Mouse (Mus musculus) midbrain, postnatal 0 days (tissue): Measurements from ENCODE around the gene Cep128. TPM values are rescaled to one million over a fixed set of nuclear protein-coding genes. Genes with fewer than 3 reads are reported as not detected.

Experiments
- ATAC-seq: fragments of 200-750 bp; cut with Nextera tagmentation; 2 replicates; pipeline ENCODE4 v1.8.0; 2017; ENCODE audit warnings: moderate number of reproducible peaks, mild to moderate bottlenecking, moderate TSS enrichment, moderate library complexity; ENCODE audit not compliant: low FRiP score
- DNase-seq: peaks from one replicate; pipeline ENCODE4 v3.0.0-alpha.2; 2015; ENCODE audit warnings: low spot score
- H3K27ac ChIP-seq: fragments of 300-500 bp; sonication (generic); 2 replicates; pipeline ENCODE4 v1.5.1; 2014; ENCODE audit warnings: low read depth, mild to moderate bottlenecking, low read length, mixed read lengths
- H3K27me3 ChIP-seq: fragments of 300-500 bp; sonication (generic); 2 replicates; pipeline ENCODE4 v1.6.1; 2014; ENCODE audit warnings: low read length, control low read depth, mixed read lengths; ENCODE audit not compliant: insufficient read depth
- H3K36me3 ChIP-seq: fragments of 300-500 bp; sonication (generic); 2 replicates; pipeline ENCODE4 v1.6.1; 2014; ENCODE audit warnings: low read length, control low read depth, mixed read lengths; ENCODE audit not compliant: insufficient read depth
- H3K4me1 ChIP-seq: fragments of 300-500 bp; sonication (generic); 2 replicates; pipeline ENCODE4 v1.6.1; 2014; ENCODE audit warnings: mild to moderate bottlenecking, control low read depth, antibody characterized with exemption, low read length, mixed read lengths; ENCODE audit not compliant: insufficient read depth
- H3K4me2 ChIP-seq: fragments of 300-500 bp; sonication (generic); 2 replicates; pipeline ENCODE4 v1.6.1; 2014; ENCODE audit warnings: low read depth, mild to moderate bottlenecking, low read length, mixed read lengths; ENCODE audit not compliant: poor library complexity, severe bottlenecking
- H3K4me3 ChIP-seq: fragments of 300-500 bp; sonication (generic); 2 replicates; pipeline ENCODE4 v1.5.1; 2014; ENCODE audit warnings: low read depth, mild to moderate bottlenecking, low read length, moderate library complexity
- H3K9ac ChIP-seq: fragments of 300-500 bp; sonication (generic); replicated peaks from 2 replicates; pipeline ENCODE4 v1.6.1; 2014; ENCODE audit warnings: mild to moderate bottlenecking, low read length, moderate library complexity, mixed read lengths; ENCODE audit not compliant: poor library complexity, severe bottlenecking
- H3K9me3 ChIP-seq: fragments of 300-500 bp; sonication (generic); 2 replicates; pipeline ENCODE4 v1.6.1; 2016; ENCODE audit warnings: low read length, control low read depth
- CTCF ChIP-seq: IDR thresholded peaks from 2 replicates; pipeline ENCODE4 v1.5.1; 2016; ENCODE audit warnings: antibody characterized with exemption, mild to moderate bottlenecking
- WGBS: fragments of 180-500 bp; shearing (Covaris S2); extraction: QIAGEN DNeasy Blood & Tissue Kit; methylation state at CpG from one replicate; pipeline ENCODE4 v1.1.7; 2014; 5-methylcytosine and 5-hydroxymethylcytosine counted together
- polyA plus RNA-seq: library from polyadenylated mRNA; unstranded; fragments of >200 nt; fragmentation: Nextera tagmentation; extraction: Ambion mirVana; gene quantifications from 2 replicates; pipeline ENCODE4 v1.2.1, GENCODE M21; 2015
- total RNA-seq: library from RNA; depleted of rRNA; stranded (reverse); fragments of >200 nt; gene quantifications from 2 replicates; pipeline ENCODE4 v1.2.3, GENCODE M21; 2014

Cep128 gene
- total and polyA plus RNA-seq, 2 experiments from 2014 or later: 3.3 to 11.4 TPM

- no peak for ATAC-seq
Observed at GRCm38 (mm10) chr12:91097869-91098268, 286.3 kb downstream of the Cep128 start.

GRCm38 (mm10) chr12:91096197-91096596, 288.0 kb downstream of the Cep128 start:
- Histone ChIP-seq H3K27me3 (no peaks in the 10 kb centered on the region), H3K9me3 (no peaks in the 10 kb centered on the region), H3K4me1 (no peaks in the 10 kb centered on the region), H3K4me3 (no peak overlapping the region), H3K36me3 (no peaks in the 10 kb centered on the region), H3K9ac (no peak overlapping the region), H3K4me2 (no peak overlapping the region), H3K27ac (no peak overlapping the region)
- DNase-seq (no peak), ATAC-seq (no peak)
- WGBS: 95% methylated on average over 6 of the region's 6 CpGs
- TF ChIP-seq CTCF: no peak

More at GRCm38 (mm10) chr12:91097869-91098268, 286.3 kb downstream of the Cep128 start:
- Histone ChIP-seq H3K4me3 (no peak overlapping the region), H3K27me3 (no peaks in the 10 kb centered on the region), H3K4me2 (no peak overlapping the region), H3K4me1 (no peaks in the 10 kb centered on the region), H3K9me3 (no peaks in the 10 kb centered on the region), H3K36me3 (no peaks in the 10 kb centered on the region), H3K9ac (no peak overlapping the region), H3K27ac (no peak overlapping the region)
- WGBS: 39% methylated on average over 6 of the region's 6 CpGs
- DNase-seq: no peak
- TF ChIP-seq CTCF: no peak

DNA sequence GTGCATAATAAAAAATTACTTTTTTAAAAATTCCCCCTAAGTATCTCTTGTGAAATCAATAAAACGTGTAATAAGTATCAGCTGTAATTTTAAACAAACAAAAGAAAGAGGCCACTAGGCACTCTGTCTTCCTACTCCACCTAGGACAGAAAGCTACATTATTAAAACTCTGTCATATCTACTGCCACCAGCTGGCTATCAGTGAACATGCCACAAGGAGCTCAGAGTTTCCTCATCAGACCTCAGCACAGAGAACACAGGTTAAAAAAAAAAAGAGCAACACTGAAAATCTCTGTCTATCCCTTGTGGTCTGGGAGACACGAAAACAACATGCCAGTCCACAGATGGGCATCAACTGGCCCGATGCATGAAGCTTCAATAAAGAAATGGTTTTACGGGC, 295.9 kb downstream of the Cep128 start:
- H3K27ac ChIP-seq: no peak overlapping the region
- H3K4me1 ChIP-seq: no peaks in the 10 kb centered on the region
- H3K9ac ChIP-seq: no peak overlapping the region
- 84% methylated on average over 4 of the region's 4 CpGs for WGBS
- DNase-seq (peak; percentile 52), ATAC-seq (no peak)
- no peaks in the 10 kb centered on the region for H3K36me3 ChIP-seq
- TF ChIP-seq CTCF: peak; percentile 56
- no peaks in the 10 kb centered on the region for H3K27me3 ChIP-seq
- H3K9me3 ChIP-seq: no peaks in the 10 kb centered on the region
- no peak overlapping the region for H3K4me3 ChIP-seq
- no peak overlapping the region for H3K4me2 ChIP-seq

GRCm38 (mm10) chr12:91085967-91086366, 298.2 kb downstream of the Cep128 start:
- H3K9ac ChIP-seq: no peak overlapping the region
- no peak for TF ChIP-seq CTCF
- no peak overlapping the region for H3K27ac ChIP-seq
- 92% methylated on average over 9 of the region's 9 CpGs for WGBS
- DNase-seq (no peak), ATAC-seq (no peak)
- no peak overlapping the region for H3K4me2 ChIP-seq
- no peaks in the 10 kb centered on the region for H3K4me1 ChIP-seq
- no peak overlapping the region for H3K4me3 ChIP-seq
- H3K36me3 ChIP-seq: no peaks in the 10 kb centered on the region
- no peaks in the 10 kb centered on the region for H3K27me3 ChIP-seq
- no peaks in the 10 kb centered on the region for H3K9me3 ChIP-seq

DNA sequence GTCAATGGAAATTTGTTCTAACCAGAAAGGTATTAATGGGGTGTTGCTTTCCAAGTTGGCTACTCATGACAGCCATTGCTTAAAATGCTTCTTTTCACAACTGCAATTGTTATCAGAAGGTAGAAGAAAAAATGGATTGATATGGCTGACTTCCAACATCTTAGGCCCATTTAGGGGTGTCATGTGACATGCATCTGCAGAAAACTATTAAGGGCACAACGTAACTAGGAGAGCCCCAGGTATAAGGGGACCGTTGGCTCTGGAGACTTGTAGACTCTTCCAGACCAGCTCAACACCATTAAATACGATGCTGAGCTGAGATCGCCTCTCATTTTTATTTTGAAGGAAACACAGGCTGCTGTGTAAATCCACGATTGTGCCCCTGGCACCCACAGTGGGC, 308.6 kb downstream of the Cep128 start:
- no peak for TF ChIP-seq CTCF
- Histone ChIP-seq H3K4me1 (no peaks in the 10 kb centered on the region), H3K27me3 (no peaks in the 10 kb centered on the region), H3K36me3 (no peaks in the 10 kb centered on the region), H3K4me2 (no peak overlapping the region), H3K27ac (no peak overlapping the region), H3K9ac (no peak overlapping the region), H3K9me3 (no peaks in the 10 kb centered on the region), H3K4me3 (no peak overlapping the region)
- WGBS: 97% methylated on average over 5 of the region's 5 CpGs
- ATAC-seq: no peak
- DNase-seq: no peak

- H3K4me3 ChIP-seq: no peak overlapping the region
- no peak for TF ChIP-seq CTCF
- no peaks in the 10 kb centered on the region for H3K36me3 ChIP-seq
- no peak for ATAC-seq
- no peak for DNase-seq
- H3K9ac ChIP-seq: no peak overlapping the region
- no peak overlapping the region for H3K27ac ChIP-seq
- H3K4me2 ChIP-seq: no peak overlapping the region
- H3K4me1 ChIP-seq: no peaks in the 10 kb centered on the region
- 98% methylated on average over 2 of the region's 2 CpGs for WGBS
- no peaks in the 10 kb centered on the region for H3K27me3 ChIP-seq
- no peaks in the 10 kb centered on the region for H3K9me3 ChIP-seq
Observed at GRCm38 (mm10) chr12:91070551-91071045, 313.6 kb downstream of the Cep128 start.
